Mouse (Mus musculus) embryonic fibroblast, embryonic 13.5 days (primary cell): Measurements from ENCODE around the gene Asb17. TPM values are rescaled to one million over a fixed set of nuclear protein-coding genes. Genes with fewer than 3 reads are reported as not detected.

ENCODE experiments used
- H3K27ac ChIP-seq: 2 replicates; pipeline ENCODE4 v1.5.1; 2012; ENCODE audit warnings: low read length, control low read depth, inconsistent platforms; ENCODE audit not compliant: insufficient read depth
- H3K4me1 ChIP-seq: 2 replicates; pipeline ENCODE4 v1.6.1; 2011; ENCODE audit warnings: low read length; ENCODE audit not compliant: control insufficient read depth, insufficient read depth
- H3K4me3 ChIP-seq: 2 replicates; pipeline ENCODE4 v1.5.1; 2011; ENCODE audit warnings: mild to moderate bottlenecking, control low read depth, low read length; ENCODE audit not compliant: insufficient read depth
- CTCF ChIP-seq: IDR thresholded peaks from 2 replicates; pipeline ENCODE4 v1.5.1; 2011; ENCODE audit warnings: mild to moderate bottlenecking, control low read depth, low read length, moderate library complexity, borderline replicate concordance; ENCODE audit not compliant: insufficient read depth
- POLR2A ChIP-seq: IDR thresholded peaks from 2 replicates; pipeline ENCODE4 v1.6.1; 2011; ENCODE audit warnings: low read depth, mild to moderate bottlenecking, control low read depth, low read length, moderate library complexity
- polyA plus RNA-seq: library from polyadenylated mRNA; stranded (reverse); fragments of >200 nt; gene quantifications from 2 replicates; pipeline ENCODE4 v1.2.4, GENCODE M21; 2011; ENCODE audit warnings: low read depth; ENCODE audit not compliant: missing spikeins, insufficient read length

The Asb17 gene
- polyA plus RNA-seq, 1 experiment: not detected

DNA sequence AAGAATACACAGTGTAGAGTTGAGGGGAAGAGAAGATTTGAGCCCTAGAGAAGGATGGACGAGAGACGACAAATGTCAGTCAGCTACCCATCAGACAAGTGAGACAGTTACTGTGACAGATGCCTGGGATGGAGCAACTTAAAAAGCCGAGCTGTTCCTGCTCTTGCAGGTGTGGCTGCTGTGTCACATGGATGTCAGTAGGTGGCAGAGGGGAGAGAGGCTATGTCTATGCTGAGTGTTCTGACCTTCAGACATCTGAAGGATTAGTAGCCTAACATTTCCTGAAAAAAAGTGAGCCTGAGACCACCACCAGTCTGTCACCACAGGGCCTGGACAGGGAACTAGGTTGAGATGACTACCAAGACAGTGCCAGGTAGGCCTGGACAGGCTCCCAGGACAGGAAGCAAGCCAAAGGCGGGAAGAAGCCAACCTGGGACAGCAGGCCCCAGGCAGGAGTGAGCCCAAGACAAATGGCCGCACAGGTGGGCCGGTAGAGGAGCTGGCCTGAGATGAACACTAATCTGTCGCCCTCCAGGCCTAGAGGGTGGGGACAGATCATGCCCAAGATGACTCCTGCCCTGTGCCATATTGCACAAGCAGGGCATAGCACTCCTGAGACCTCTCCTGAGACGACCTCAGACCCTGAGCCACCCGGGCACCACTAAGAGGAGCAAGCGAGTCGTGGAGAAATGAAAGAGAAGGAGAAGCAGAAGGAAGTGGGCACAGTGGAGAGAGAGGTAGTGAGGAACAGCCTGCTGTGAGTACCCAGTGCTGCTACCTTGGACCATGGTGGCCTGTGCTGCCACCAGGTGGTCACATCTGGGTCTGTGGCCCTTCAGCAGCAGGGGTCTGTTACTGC, 12.8 kb upstream of the Asb17 start:
- H3K4me1 ChIP-seq: no peaks in the 10 kb centered on the region
- no peak overlapping the region for H3K4me3 ChIP-seq
- no peak for TF ChIP-seq POLR2A
- peak; percentile 18; the same call in 1 of the 2 replicates for TF ChIP-seq CTCF
- no peak overlapping the region for H3K27ac ChIP-seq

DNA sequence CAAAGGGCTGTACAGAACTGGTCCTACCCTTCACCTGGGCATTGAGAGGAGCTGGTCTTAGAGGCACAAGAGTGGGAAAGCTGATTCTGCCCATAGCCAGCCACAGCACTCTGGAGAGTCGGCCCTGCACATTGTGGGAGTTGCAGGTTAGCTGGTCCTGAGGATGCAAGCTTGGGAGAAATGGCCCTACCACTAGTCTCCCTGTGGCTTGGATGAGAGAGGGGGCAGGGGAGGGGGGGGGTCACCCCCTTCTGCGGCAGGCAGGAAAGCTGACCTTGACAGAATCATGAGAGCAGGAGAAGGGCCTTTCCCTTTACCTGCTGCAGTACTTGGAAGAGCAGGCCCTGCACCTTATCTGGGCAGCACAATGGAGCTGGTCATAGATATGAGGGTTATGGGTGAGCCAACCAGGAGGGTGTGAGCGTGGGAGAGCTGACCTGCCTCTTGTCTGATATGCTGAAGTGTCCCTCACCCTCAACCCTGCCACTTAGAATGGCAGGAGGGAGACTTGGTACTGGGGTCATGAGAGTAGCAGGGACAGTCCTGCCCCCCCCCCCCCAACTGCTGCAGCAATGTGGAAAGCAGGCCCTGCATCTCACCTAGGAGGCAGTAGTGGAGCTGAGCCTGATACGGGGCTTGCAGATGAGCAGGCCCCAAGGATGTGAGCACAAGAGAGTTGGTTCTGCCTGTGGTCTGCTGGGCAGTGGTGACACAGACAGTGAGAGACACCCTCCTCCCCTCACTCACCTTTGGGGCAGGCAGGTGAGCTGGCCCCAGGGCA, 11.9 kb upstream of the Asb17 start:
- H3K27ac ChIP-seq: no peak overlapping the region
- H3K4me3 ChIP-seq: no peak overlapping the region
- no peak for TF ChIP-seq CTCF
- no peak for TF ChIP-seq POLR2A
- no peaks in the 10 kb centered on the region for H3K4me1 ChIP-seq

DNA sequence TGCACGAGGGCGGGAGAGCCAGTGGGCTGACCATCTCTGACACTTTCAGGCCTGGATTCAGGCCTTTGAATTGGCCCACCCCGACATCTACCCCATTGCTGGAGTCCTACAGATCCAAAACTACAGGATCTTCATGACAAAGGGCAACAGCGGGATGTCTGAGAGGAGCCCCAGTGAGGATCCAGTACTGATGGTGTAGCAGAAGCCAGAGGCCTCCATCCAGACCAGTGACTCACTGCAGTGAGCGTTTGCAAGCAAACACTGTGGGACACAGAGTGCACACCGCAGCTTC, 11.4 kb upstream of the Asb17 start:
- H3K27ac ChIP-seq: no peak overlapping the region
- no peaks in the 10 kb centered on the region for H3K4me1 ChIP-seq
- TF ChIP-seq POLR2A: no peak
- no peak for TF ChIP-seq CTCF
- H3K4me3 ChIP-seq: no peak overlapping the region

DNA sequence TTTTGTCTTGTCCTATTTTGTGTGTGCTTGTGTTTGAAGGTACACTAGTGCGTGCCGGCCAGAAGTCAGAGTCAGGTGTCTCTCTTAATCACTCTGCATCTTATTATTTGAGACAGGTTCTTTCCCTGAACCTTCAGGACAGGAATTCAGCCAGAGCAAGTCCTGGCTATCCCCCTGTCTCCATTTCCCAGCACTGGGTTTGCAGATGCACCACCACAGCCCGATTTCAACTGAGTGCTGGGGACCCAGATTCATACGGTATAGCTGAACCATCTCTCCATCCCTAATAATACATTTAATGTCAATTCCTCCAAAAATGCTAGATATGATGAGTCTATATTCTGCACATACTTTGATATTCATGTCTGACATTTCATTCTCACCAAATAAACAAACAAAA, 9.9 kb upstream of the Asb17 start:
- no peak overlapping the region for H3K27ac ChIP-seq
- TF ChIP-seq CTCF: no peak

DNA sequence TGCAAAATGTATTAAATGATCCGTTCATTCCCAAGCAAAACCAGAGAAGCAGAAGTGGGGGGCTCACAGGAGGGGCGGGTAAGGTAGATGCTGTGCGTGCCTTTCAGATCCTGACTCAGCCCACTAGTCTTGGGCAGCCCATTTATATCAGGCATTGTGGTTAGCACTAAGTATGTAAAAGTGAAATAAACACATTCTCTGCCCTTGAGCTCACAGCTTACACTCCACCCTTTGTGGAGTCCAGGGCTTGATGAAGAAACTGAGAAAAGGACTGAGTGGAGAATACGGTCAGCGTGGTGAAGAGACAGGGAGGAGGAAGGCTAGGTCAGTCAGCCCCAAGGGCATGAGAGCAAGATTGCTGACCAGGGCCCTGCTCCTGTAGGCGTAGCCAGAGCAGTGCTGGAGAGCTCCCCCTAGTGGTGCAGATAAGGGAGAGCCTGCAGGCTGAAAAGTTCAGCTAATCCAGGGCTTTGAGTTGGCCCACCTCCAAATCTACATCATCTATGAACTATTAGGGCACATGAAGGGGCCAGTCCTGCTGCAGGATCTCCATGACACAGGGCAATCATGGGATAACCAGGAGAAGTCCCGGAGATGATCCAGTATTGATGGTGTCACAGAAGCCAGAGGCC, 8.4 kb upstream of the Asb17 start:
- no peak overlapping the region for H3K4me3 ChIP-seq
- TF ChIP-seq POLR2A (no peak), CTCF (peak; percentile 55)
- H3K27ac ChIP-seq: no peak overlapping the region
- no peaks in the 10 kb centered on the region for H3K4me1 ChIP-seq

More for the DNA sequence above, 9.9 kb upstream of the Asb17 start:
- H3K4me1 ChIP-seq: no peaks in the 10 kb centered on the region
- no peak overlapping the region for H3K4me3 ChIP-seq

DNA sequence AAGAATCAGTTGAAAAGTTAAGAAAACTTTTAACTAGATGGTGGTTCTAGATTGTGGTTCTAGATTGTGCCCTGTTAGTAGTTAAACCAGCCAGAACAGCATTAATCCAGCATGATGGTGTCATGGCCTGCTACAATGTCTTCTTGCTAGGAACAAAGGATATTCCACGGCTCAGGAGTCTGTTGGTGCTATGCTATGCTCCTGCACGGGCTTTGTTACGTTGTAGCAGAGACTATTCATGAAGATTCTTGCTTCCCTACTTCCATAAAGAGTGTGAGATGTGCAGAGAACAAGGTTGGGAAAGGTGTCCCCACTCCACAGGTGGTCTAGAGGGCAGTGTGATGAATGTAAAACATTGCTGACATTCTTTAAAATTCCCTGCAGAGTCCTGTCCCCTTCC, 7.7 kb upstream of the Asb17 start:
- Histone ChIP-seq H3K4me1 (no peaks in the 10 kb centered on the region), H3K4me3 (no peak overlapping the region), H3K27ac (no peak overlapping the region)
- TF ChIP-seq POLR2A: no peak
- no peak for TF ChIP-seq CTCF

DNA sequence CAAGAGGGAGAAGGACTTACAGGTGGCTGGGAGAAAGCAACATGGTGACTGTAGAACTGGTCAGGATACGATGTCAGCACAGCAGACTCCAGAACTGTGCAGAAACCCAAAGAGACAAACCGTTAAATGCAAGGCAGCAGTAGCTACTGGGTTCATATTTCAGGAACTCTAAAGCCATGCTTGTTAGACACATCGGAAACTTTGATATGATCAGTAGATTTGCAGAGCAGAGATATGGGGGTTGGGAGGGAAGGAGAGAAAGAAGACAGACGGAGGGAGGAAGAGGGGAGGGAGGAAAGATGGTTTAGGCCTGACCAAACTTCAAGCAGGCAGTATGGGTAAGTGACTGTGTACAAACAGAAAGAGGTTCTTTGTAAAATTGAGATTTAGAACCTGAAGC, 6.4 kb upstream of the Asb17 start:
- Histone ChIP-seq H3K4me3 (no peak overlapping the region), H3K27ac (no peak overlapping the region), H3K4me1 (no peaks in the 10 kb centered on the region)
- TF ChIP-seq CTCF (no peak), POLR2A (no peak)

DNA sequence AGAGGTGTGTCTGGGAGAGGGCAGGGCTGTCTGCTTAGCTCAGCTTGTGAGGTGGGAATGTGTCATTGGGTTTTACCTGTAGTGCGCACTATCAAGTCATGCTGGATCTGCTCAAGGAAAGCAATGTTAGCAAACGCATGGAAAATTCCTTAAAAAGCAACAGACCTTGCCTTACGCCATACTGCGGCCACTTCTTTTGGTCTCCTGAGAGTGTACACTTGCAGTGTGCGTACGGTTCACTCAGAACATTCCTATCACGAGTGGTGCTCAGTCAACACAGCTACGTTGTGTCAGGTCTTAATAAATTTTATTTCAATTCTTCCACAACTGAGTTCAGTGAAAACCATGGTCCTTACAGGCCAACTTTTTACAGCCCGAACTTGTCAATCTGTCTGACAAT, 748 bp downstream of the Asb17 start:
- TF ChIP-seq POLR2A (no peak), CTCF (no peak)
- Histone ChIP-seq H3K4me1 (no peaks in the 10 kb centered on the region), H3K27ac (no peak overlapping the region), H3K4me3 (no peak overlapping the region)

DNA sequence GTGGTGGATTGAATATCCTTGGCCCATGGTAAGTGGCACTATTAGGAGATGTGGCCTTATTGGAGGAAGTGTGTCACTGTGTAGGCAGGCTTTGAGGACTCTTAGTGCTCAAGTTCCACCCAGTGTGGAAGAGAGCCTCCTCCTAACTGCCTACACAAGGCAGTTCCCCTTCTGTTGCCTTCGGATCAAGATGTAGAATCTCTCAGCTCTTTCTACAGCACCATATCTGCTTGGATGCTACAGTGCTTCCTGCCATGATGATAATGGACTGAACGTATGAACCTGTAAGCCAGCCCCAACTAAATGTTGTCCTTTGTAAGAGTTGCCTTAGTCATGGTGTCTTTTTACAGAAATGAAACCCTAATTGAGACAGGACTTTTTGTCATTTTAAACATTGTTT, 1.5 kb downstream of the Asb17 start:
- Histone ChIP-seq H3K27ac (no peak overlapping the region), H3K4me1 (no peaks in the 10 kb centered on the region), H3K4me3 (no peak overlapping the region)
- no peak for TF ChIP-seq POLR2A
- TF ChIP-seq CTCF: no peak

DNA sequence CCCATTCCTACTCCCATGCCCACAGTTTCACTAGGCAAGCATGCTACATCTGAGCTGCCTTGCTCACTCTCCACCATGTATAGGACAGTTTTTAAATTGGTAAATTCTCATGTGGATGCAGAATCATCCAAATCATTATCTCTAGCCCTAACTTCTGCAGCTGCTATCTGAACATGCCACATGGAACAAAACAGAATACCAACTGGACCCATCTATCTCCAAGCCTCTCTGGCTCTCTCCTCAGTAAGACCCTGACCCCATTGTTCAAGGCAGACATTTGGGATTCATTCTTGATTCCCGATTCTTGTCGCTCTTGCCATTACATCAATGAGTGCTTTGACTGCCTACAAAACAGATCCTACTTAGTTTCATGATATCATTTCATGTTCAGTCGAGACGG, 2.1 kb downstream of the Asb17 start:
- H3K4me1 ChIP-seq: no peaks in the 10 kb centered on the region
- H3K4me3 ChIP-seq: no peak overlapping the region
- TF ChIP-seq CTCF: no peak
- TF ChIP-seq POLR2A: no peak
- H3K27ac ChIP-seq: no peak overlapping the region

DNA sequence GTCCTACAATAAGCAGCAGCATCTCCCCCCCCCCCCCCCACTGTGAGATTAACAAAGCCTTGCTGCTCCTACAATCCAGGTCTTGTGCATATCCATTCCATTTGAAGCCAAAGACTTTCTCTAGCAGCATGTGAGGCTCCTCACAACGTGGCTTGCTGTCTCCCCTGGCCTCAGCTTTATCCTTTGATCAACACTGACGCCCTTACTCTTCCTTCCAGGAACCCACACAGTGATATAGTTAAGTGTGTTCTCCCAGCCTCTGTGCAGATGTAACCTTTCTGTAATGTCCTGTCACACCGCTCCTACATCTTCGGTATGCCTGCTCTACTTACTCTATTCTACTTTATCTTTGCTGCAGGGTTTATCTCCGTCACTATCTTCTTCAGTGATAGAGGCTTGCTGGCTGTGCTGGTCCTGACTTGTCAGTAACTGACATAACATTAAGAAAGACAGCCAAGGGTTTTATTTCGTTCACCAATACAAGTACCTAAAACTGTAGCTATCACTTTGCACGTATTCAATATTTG, 3.3 kb downstream of the Asb17 start:
- Histone ChIP-seq H3K27ac (no peak overlapping the region), H3K4me1 (peaks cover 1% of the 10 kb centered on the region; the same call in 1 of the 2 replicates), H3K4me3 (no peak overlapping the region)
- TF ChIP-seq CTCF (no peak), POLR2A (no peak)
